Mouse (Mus musculus) lung, postnatal 14 days (tissue): ENCODE measurements around the gene Pde2a.
A peak's percentile ranks its signal among the peaks of the same experiment; 100 is the strongest.

Experiments used
- DNase-seq: peaks from one replicate; pipeline ENCODE4 v3.0.0; 2021

The Pde2a gene

GRCm38 (mm10) chr7:101410267-101410936 lies 11.1 kb upstream of the Pde2a start, which contains the start of gene Gm45837:
Gene Gm45837, plus strand, starts transcription at chr7:101410886.
- DNase-seq, result no peak

DNA sequence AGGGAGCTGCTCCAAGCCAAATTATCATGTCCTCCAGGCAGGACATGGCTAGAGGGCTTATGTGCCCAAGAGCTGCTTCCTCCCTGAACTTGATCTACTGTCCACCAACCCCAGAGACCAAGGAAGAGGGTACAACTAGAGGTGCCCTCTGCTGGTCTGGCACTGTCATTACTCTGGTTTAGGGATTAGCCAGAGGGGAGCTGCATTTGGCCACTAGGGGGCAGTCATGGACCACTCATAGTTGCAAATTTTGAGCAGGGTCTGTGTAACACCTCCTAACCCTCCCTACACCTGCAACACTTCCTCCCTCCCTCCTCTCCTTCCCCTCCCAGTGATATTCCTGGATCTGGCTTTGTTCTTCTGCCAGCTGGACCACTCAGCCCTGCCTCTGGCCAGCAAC lies 8.7 kb upstream of the Pde2a start:
- DNase-seq, result peak; percentile 91

- DNase-seq, result no peak
Observed at GRCm38 (mm10) chr7:101414209-101414608, 7.3 kb upstream of the Pde2a start.

DNA sequence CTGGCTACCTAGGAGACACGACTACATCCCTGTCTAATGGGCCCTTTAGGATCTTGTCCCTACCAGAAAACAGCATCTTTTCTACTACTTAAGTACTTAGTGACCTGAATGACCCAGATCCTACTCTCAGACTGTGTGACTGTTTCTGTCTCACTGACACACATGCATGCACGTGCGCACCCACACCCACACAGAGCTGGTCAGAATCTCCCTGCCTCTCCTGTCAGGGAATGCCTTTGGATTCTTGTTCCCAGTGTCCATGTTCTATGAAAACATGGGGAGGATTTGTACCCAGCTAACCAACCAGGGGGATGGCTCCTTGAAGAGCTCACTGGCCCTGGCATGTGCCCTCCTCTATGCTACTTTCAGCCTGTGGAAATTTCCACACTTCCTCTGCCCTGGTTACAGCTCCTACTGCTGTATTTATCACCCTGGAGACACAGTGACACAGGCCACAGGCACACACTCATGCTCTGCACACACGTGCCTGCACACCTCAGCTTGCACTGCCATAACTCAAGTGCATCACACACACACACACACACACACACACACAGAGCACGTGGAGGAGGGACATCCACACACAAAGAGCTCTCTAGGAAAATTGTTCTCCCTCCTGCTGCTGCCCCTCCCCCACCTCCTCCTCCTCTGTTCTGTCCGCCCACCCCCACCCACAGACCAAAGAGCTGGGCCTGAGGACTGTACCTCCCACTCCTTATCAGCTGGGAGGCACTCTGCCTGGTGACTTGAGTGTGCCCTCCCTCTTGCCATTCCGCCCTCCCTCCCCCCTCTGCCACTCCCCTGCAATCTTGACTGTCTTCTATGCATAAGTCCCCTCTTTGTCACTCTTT lies 6.6 kb upstream of the Pde2a start:
- peak; percentile 46 for DNase-seq

GRCm38 (mm10) chr7:101415512-101416100 lies 5.9 kb upstream of the Pde2a start:
- no peak for DNase-seq

- no peak for DNase-seq
Observed at GRCm38 (mm10) chr7:101416391-101416790, 5.1 kb upstream of the Pde2a start.

DNA sequence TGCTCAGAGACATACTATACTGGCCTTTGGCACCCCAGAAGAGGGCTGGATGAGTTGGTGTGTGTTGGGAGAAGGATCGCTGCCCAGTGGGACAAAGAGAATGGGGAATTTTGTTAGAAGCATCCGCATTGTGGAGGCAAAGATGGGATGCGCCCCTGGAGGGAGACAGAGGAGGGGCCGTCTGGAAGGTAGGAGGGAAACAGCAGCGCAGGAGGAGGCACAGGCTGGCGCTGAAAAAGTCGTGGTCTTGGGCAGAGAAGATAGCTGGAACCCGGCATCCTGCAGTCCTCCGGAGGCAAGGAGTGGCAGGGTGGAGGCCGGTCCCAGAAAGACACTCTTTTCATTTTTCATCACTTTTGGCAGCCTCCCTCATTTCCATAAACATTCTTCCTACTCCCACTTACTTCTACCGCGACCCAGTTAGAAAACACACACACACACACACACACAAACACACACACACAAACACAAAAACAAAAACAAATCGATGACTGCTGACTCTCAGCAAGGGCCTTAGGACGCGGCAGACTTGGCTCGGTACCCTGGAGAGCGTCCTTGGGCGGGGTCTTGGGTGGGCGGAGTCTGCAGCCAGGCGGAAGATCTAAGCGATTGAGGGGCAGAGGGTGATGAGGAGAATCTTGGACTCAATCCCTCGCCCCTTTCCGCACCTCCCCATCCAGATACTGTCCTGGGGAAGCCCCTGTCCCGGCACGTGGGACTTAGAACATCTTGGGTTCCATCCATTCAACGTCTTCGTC lies 2.3 kb upstream of the Pde2a start:
- DNase-seq, result no peak

GRCm38 (mm10) chr7:101422069-101422468 lies 578 bp downstream of the Pde2a start:
- peak; percentile 24 for DNase-seq

DNA sequence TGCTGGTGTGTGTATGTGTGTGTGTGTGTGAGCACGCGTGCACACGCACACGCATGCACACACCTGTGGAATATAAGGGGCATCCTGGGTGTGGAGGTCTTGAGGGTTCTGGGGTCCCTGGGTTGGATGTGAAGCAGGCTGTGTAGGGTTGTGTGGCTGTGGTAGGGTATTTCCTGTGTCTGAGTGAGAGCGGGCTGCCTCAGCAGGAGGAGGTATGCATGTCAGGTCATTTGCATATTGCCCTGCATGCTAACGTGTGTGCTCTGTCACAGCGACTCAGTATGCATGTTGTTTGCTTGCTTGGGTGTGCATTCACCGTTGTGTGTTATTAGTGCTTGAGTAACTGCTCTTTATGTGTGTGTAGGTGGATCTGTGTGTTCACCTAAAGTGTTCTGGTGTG lies 1.2 kb downstream of the Pde2a start:
- DNase-seq, result no peak

GRCm38 (mm10) chr7:101423970-101424369 lies 2.5 kb downstream of the Pde2a start:
- no peak for DNase-seq

DNA sequence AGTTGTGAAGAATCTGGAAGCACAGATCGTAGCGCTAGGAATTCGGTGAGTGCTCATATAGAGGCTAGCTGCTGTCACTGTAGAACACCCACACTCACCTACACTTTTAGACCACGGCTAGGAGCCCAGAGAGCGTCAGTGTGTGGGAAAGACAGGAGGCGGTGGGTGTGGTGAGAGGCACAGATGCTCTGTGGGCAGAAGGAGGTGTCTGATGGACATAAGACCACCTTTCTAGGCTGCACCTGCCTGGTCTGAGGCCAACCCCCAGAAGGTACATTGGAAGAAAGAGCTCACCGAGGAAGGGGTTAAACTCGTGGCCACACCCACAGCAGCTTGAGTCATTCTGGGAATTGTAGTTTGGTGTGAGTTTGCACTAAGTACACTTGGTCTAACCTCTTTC lies 5.2 kb downstream of the Pde2a start:
- DNase-seq, result no peak

GRCm38 (mm10) chr7:101427736-101428135 lies 6.2 kb downstream of the Pde2a start:
- peak; percentile 28 for DNase-seq

GRCm38 (mm10) chr7:101435038-101435437 lies 13.5 kb downstream of the Pde2a start:
- DNase-seq, result no peak

DNA sequence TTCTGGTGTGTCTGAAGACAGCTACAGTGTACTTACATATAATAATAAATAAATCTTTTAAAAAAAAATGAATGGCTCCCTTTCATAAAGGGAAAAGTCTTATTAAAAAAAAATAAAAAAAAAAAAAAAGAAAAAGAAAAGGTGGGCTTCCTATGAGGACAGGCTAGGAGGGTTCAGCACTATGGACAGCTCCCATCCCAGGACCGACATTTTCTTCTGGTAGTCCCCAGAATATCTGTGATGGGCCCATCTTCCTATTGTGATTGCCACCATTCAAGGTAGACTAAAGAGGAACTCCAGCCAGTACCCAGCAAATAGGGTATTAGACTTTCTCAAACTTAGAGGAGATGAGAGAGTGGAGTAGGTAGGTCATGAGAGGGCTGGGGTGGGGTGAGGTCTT lies 16.4 kb downstream of the Pde2a start:
- peak; percentile 33 for DNase-seq

DNA sequence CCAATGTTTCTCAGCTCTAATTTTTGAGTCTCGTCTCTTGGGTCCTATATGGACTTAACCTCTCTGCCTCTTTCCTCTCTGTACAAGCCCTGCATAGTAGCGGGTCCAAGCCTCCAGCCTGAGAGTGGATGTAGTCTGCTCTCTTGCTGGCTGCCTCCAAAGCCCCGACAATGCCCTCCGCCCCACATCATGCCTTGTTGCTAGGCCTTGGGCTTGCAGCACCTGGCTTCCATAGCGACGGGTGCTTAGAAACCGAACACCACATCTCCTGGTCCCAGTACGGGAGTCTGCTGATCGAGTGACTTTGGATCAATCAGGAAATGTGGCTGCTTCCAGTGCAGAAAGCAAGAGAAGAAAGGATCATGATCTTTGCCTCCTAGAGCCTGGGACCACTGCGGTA lies 21.6 kb downstream of the Pde2a start:
- no peak for DNase-seq

- DNase-seq, result no peak
Observed at GRCm38 (mm10) chr7:101444211-101444610, 22.7 kb downstream of the Pde2a start.

DNA sequence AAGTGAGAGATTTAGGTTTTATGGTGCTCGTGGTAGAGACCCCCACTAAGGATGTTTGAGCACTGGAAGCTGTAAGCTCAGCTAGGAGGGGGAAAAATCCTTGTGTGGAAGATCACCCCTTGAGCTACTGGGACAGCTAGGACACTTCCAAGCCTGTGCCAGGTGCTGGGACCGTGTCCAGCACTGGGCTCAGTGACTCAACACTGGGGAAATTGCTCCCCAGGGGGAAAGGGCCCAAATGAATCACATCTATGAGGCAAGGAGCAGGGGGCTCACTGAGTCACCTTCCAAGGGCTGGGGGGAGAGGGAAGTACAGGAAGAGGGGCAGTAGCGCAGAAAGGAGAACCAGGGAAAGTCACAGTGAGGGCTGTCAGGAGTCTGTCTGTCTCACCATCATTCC lies 28.4 kb downstream of the Pde2a start:
- DNase-seq, result no peak

DNA sequence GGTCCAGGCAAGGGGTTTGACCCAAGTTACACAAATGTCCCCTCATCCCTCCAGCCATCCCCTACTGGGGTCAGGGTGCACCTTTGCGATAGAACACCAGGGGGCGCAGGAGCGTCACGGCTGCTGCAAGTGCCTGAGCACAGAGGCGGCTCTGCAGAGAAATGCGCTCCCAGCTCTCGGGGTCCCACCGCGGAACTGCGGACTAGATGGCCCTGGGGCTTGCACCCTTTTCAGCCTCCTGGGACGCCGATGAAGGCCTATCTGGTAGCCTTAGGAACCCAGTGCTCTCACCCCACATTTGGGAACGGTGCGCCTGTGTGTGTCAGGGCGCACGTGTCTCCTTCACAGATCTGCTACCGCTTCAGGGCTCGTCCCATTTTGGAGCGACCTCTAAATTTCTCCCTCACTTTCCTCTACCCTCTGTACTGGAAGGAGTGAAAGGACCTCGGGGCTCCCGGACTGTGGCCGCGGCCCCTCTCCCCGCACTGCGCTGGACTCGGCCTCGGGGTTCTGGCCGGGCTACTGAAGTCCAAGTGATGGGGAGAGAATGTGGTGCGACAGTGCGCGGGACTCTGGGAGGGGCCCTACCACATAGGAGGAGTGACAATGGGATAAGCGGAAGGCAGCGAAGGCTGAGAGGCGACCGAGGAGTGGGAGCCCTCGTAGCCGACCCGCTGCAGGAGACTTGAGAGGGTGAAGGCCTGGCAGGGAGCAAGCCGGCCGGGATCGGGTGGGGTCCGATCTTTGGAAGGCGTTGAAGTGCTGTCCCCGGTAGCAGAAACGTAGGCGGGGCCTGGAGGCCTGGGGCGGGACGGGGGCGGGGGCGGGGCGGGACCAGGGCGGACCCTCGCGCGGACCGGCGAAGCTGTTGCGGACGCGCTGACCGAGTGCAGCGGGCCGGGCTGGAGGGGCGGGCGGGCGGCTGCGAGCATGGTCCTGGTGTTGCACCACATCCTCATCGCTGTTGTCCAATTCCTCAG lies 29.2 kb downstream of the Pde2a start:
- DNase-seq, result peak; percentile 92

DNA sequence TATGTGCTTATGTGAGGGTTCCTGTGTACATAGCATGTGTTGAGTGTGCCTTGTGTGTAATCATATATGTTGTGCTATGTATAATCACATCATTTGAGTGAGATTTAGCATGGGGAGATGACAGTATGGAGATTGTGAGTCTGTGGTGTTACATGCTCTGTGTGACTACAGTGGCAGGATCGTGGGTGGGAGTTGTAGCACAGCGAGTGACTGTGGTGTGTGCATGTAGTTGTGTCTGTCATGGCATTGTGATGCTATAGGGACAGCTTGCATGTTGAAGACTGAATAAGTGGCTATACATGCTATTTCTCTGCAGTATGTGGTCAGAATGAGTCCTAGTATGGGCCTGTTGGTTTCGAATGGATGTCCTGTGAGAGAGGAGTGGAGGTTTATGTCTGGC lies 31.2 kb downstream of the Pde2a start:
- DNase-seq, result no peak

GRCm38 (mm10) chr7:101453296-101453695 lies 31.8 kb downstream of the Pde2a start:
- DNase-seq, result no peak

- no peak for DNase-seq
Observed at GRCm38 (mm10) chr7:101453725-101454124, 32.2 kb downstream of the Pde2a start.

GRCm38 (mm10) chr7:101454479-101454878 lies 33.0 kb downstream of the Pde2a start:
- no peak for DNase-seq
